Mouse (Mus musculus): ENCODE data around the gene Actl7a.

DNA sequence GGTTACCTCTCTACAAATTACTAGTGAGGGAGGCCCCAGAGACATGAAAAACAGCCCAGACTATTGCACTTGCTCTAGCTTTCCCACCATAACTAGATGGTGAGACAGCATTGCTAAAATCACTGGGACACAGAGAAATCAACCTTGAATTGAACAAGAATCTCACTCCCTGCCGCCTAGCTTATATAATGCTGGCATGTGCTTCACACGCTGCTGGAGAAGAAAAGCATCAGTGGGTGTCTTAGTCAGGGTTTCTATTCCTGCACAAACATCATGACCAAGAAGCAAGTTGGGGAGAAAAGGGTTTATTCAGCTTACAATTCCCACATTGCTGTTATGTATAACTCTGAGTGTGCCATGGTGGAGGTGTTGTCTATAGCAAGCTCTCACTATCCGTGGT, 30.1 kb upstream of the Actl7a start:
- TF ChIP-seq CTCF (IDR thresholded peaks at IDR 0.05; ENCODE audit: control insufficient read depth, insufficient read depth, insufficient replicate concordance, low read depth, low read length) = no peak
- TF ChIP-seq POLR2A (IDR thresholded peaks at IDR 0.05; ENCODE audit: control insufficient read depth, low read depth, low read length) = no peak
